Mouse (Mus musculus) hindbrain, embryonic 13.5 days (tissue): ENCODE results near the gene Dab2ip. TPM values are rescaled to one million over a fixed set of nuclear protein-coding genes. Genes with fewer than 3 reads are reported as not detected.
A peak's percentile ranks its signal among the peaks of the same experiment; 100 is the strongest.

Experiments used
- ATAC-seq: fragments of 200-750 bp; cut with Nextera tagmentation; 2 replicates; pipeline ENCODE4 v1.8.0; 2017; ENCODE audit warnings: moderate TSS enrichment; ENCODE audit not compliant: low FRiP score
- H3K27ac ChIP-seq: fragments of 300-500 bp; sonication (generic); 2 replicates; pipeline ENCODE4 v1.5.1; 2015; ENCODE audit warnings: inconsistent platforms, mild to moderate bottlenecking, moderate library complexity
- H3K27me3 ChIP-seq: fragments of 300-500 bp; sonication (generic); 2 replicates; pipeline ENCODE4 v1.6.1; 2015; ENCODE audit warnings: mild to moderate bottlenecking, inconsistent platforms
- H3K36me3 ChIP-seq: fragments of 300-500 bp; sonication (generic); 2 replicates; pipeline ENCODE4 v1.6.1; 2015; ENCODE audit warnings: mild to moderate bottlenecking, inconsistent platforms
- H3K4me1 ChIP-seq: fragments of 300-500 bp; sonication (generic); replicated peaks from 2 replicates; pipeline ENCODE4 v1.6.1; 2015; ENCODE audit warnings: inconsistent platforms
- H3K4me2 ChIP-seq: fragments of 300-500 bp; sonication (generic); 2 replicates; pipeline ENCODE4 v1.6.1; 2015; ENCODE audit warnings: inconsistent platforms, mild to moderate bottlenecking, moderate library complexity
- H3K4me3 ChIP-seq: fragments of 300-500 bp; sonication (generic); 2 replicates; pipeline ENCODE4 v1.5.1; 2015; ENCODE audit warnings: mild to moderate bottlenecking, inconsistent platforms
- H3K9ac ChIP-seq: fragments of 300-500 bp; sonication (generic); 2 replicates; pipeline ENCODE4 v1.6.1; 2015; ENCODE audit warnings: mild to moderate bottlenecking, inconsistent platforms
- H3K9me3 ChIP-seq: fragments of 300-500 bp; sonication (generic); 2 replicates; pipeline ENCODE4 v1.6.1; 2016; ENCODE audit warnings: inconsistent platforms
- WGBS: fragments of 180-500 bp; shearing (Covaris S2); methylation state at CpG from one replicate; pipeline ENCODE4 v1.1.7; 2015; 5-methylcytosine and 5-hydroxymethylcytosine counted together
- polyA plus RNA-seq: library from polyadenylated mRNA; unstranded; fragments of >200 nt; fragmentation: Nextera tagmentation; extraction: Ambion mirVana; gene quantifications from 2 replicates; pipeline ENCODE4 v1.2.1, GENCODE M21; 2015

Gene Dab2ip
- polyA plus RNA-seq, 1 experiment from 2014 or later, result 38.8 TPM

DNA sequence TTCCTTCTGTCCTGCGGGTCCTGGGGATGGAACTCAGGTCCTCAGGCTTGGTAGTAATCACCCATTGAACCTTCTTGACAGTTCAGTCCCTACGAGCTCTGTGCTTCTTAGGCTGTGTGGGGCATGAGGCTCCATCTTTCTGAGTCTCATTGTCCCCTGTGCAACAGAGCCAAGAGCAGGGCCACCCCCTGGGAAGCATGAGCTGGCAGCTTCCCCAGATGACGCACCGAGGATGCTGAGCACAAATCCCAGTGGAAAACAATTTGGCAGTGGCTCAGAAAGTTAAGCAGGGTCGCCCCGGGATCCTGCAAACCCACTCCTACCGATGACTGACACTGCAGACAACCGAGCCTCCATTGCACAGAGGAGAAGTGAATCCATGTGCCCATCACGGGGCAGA, 24.4 kb upstream of the Dab2ip start:
- peaks cover 4% of the 10 kb centered on the region; the same call in 1 of the 2 replicates for H3K4me1 ChIP-seq
- WGBS, result 51% methylated on average over 9 of the region's 9 CpGs
- ATAC-seq, result no peak
- no peaks in the 10 kb centered on the region for H3K36me3 ChIP-seq
- no peak overlapping the region for H3K4me3 ChIP-seq
- H3K9me3 ChIP-seq, result no peaks in the 10 kb centered on the region
- H3K27me3 ChIP-seq, result no peaks in the 10 kb centered on the region; the same call in 1 of the 2 replicates
- no peak overlapping the region for H3K4me2 ChIP-seq
- H3K9ac ChIP-seq, result no peak overlapping the region
- no peak overlapping the region for H3K27ac ChIP-seq

DNA sequence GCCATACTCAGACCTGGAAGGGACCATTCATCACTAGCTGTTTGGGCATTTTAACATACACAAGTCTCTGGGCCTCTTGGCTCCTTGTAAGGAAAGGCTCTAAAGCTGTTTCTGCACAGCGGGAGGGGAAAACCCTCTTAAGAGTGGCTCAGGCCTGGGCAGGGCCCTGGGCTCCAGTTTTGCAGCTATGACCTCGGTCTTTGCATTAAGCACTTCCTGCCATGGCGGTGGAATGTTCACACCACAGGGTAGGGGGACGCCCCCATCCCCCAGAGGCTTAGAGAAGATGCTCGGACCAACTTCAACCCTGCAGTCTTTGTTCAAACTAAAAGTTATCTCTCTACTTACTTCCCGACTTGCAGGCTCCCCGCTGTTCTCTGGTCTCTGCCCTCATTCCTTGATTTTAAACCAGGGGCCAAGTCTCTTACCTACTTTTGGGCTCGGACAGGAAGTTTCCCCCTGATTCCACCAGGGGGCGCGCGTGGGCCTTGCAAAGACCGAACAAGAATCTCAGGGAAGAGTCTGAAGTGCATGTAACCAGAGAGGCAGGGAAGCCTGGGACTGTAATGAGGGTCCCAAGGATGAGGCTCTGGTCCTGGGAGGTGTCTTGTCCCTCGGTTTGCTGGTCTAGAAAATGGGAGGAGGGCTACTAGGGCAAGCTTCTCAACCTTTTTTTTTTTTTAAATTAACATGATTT, 18.6 kb upstream of the Dab2ip start:
- WGBS, result 10% methylated on average over 13 of the region's 13 CpGs
- Histone ChIP-seq H3K27me3 (no peaks in the 10 kb centered on the region; the same call in 1 of the 2 replicates), H3K9me3 (no peaks in the 10 kb centered on the region), H3K4me2 (no peak overlapping the region), H3K4me1 (no peaks in the 10 kb centered on the region; the same call in 1 of the 2 replicates), H3K4me3 (no peak overlapping the region), H3K36me3 (no peaks in the 10 kb centered on the region), H3K27ac (no peak overlapping the region), H3K9ac (no peak overlapping the region)
- ATAC-seq, result peak; percentile 69; the same call in 1 of the 2 replicates

DNA sequence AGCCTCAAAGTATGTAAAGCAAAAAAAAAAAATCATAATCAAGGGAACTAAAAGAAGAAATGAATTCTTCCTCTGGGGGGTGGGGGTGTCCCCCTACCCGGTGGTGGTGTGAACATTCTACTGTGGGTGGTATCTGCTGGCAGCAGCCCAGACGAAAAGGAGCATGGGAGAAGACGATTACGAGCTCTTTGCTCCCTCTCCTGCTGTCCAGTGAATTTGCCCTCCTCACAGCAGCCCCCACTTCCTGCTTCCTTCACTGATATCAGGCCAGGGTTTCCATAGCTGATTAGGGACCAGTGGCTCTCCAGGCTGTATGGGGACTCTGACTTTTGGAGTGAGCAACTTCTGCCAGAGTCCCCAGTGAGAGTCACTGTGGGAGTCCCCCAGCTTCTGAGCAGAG, 17.3 kb upstream of the Dab2ip start:
- no peaks in the 10 kb centered on the region for H3K9me3 ChIP-seq
- no peak for ATAC-seq
- no peaks in the 10 kb centered on the region; the same call in 1 of the 2 replicates for H3K27me3 ChIP-seq
- peaks cover 7% of the 10 kb centered on the region for H3K4me1 ChIP-seq
- H3K4me3 ChIP-seq, result no peak overlapping the region
- H3K36me3 ChIP-seq, result no peaks in the 10 kb centered on the region
- no peak overlapping the region for H3K4me2 ChIP-seq
- 36% methylated on average over 4 of the region's 4 CpGs for WGBS
- no peak overlapping the region for H3K9ac ChIP-seq
- H3K27ac ChIP-seq, result no peak overlapping the region

DNA sequence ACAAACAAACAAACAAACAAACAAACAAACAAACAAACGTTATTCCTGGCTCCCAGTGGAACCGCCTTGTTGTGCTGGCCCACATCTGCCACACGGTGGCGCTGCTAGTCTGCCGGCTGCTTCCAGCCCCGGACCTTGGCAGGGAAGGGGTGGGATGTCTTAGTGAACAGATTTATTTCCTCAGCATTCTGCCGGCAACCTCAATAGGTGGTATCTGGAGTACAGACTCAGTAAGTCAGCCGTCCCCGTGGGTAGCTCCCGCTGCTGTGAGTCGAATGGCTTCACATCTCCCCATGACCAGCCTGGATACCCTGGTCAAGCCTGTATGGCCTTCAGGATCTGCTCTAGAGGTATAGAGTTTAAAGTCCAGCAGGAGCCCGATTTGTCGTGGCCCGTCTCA, 13.3 kb upstream of the Dab2ip start:
- ATAC-seq, result peak; percentile 85
- Histone ChIP-seq H3K9me3 (no peaks in the 10 kb centered on the region), H3K36me3 (no peaks in the 10 kb centered on the region), H3K4me2 (peak overlapping the region; percentile 54), H3K9ac (peak overlapping the region; percentile 13; the same call in 1 of the 2 replicates), H3K27ac (peak overlapping the region; percentile 52; the same call in 1 of the 2 replicates), H3K4me1 (peaks cover 7% of the 10 kb centered on the region), H3K27me3 (no peaks in the 10 kb centered on the region), H3K4me3 (peak overlapping the region; percentile 19)
- 10% methylated on average over 14 of the region's 14 CpGs for WGBS

DNA sequence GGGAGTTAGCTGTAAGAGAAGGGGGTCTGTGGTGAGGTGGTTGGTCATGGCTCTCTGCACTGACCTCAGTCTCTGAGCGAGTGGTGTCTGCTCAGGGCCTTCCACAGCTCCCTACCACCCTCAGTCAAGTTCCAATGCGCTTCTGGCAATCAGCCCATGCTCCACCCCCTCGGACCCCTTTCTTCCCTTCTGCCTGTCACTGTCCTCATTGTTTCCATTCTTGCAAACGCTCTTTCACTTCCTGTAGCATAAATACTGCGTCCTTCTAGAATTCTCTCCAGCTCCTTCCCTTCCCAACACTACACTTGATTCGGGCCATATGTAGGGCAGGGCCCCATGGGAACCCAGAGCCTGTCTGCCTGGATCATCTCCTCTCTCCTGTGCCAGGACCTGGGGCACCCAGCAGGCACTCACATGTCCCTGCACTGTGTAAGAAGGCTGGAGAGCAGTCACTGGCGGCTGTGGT, 12.9 kb upstream of the Dab2ip start:
- Histone ChIP-seq H3K36me3 (no peaks in the 10 kb centered on the region), H3K4me1 (peaks cover 7% of the 10 kb centered on the region), H3K9ac (peak overlapping the region; percentile 13; the same call in 1 of the 2 replicates), H3K27me3 (no peaks in the 10 kb centered on the region), H3K27ac (peak overlapping the region; percentile 52; the same call in 1 of the 2 replicates), H3K4me2 (peak overlapping the region; percentile 54), H3K9me3 (no peaks in the 10 kb centered on the region), H3K4me3 (peak overlapping the region; percentile 19)
- 30% methylated on average over 7 of the region's 7 CpGs for WGBS
- peak; percentile 78 for ATAC-seq

DNA sequence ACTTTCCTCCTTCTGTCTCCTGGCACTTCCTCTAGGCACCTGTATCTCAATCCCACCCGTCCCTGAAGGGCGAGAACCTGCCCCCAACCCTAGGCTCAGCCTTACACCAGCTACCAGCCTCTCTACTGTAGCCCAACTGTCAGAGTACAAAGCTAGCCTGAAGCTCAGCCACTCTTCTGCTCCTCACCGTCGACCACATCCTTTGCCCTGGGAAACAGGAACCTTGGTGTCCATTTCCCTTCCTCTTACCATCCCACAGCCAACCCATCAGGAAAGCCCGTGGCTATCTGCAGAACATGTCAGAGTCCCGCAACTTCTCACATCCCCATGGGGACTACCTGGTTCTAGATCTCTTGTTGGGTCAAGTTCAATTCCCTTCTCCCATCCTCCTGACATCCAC, 11.6 kb upstream of the Dab2ip start:
- no peak overlapping the region for H3K4me2 ChIP-seq
- H3K27me3 ChIP-seq, result no peaks in the 10 kb centered on the region
- no peaks in the 10 kb centered on the region for H3K9me3 ChIP-seq
- no peak overlapping the region for H3K4me3 ChIP-seq
- no peak for ATAC-seq
- no peak overlapping the region for H3K27ac ChIP-seq
- 92% methylated on average over 6 of the region's 6 CpGs for WGBS
- H3K4me1 ChIP-seq, result peaks cover 7% of the 10 kb centered on the region
- H3K9ac ChIP-seq, result no peak overlapping the region
- H3K36me3 ChIP-seq, result no peaks in the 10 kb centered on the region

DNA sequence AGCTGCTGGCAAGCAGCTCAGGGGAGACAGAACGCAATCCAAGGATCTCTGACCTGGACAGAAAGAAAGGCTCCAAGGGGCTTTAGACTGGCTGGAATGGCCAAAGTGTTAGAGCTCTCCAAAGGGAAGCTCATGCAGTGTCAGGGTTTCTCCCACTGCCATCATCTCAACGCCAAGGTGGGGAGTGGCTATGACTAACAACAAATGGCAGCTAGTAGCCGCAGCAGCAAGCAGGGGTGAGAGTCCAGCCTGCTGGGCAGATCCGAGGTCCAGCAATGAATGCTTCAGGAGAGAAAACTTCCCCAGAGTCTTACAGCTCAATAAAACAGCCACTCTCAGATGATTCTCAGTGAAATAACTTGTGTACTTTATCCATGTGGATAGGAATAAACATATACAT, 8.9 kb upstream of the Dab2ip start:
- ATAC-seq, result no peak
- H3K4me2 ChIP-seq, result no peak overlapping the region
- H3K9me3 ChIP-seq, result no peaks in the 10 kb centered on the region
- H3K27me3 ChIP-seq, result no peaks in the 10 kb centered on the region
- 64% methylated on average over 4 of the region's 4 CpGs for WGBS
- no peaks in the 10 kb centered on the region for H3K36me3 ChIP-seq
- H3K4me1 ChIP-seq, result peaks cover 7% of the 10 kb centered on the region
- no peak overlapping the region for H3K4me3 ChIP-seq
- H3K27ac ChIP-seq, result no peak overlapping the region
- no peak overlapping the region for H3K9ac ChIP-seq

DNA sequence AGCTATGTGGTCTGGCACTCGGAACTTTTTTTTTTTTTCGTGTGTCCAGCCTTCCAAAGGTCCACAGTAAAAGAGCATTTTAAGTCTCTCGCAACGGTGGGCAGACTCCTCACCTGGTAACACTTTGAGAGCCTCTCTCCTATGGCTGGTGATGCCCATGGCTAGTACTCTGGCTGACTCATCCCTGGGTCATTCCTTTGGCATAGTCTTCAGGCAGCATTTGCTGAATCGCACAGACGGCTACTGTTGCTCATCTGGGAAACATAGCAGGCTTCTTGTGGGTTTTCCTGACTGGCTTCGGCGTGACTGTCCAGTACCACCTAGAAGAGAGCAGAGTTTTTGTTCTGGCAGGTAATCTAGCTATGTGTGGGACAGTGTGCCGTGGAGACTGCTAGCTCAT, 8.0 kb upstream of the Dab2ip start:
- WGBS, result 92% methylated on average over 9 of the region's 9 CpGs
- no peak overlapping the region for H3K9ac ChIP-seq
- no peaks in the 10 kb centered on the region for H3K36me3 ChIP-seq
- H3K4me1 ChIP-seq, result peaks cover 3% of the 10 kb centered on the region
- no peak for ATAC-seq
- H3K4me2 ChIP-seq, result no peak overlapping the region
- H3K27me3 ChIP-seq, result no peaks in the 10 kb centered on the region
- no peak overlapping the region for H3K4me3 ChIP-seq
- no peak overlapping the region for H3K27ac ChIP-seq
- H3K9me3 ChIP-seq, result no peaks in the 10 kb centered on the region

DNA sequence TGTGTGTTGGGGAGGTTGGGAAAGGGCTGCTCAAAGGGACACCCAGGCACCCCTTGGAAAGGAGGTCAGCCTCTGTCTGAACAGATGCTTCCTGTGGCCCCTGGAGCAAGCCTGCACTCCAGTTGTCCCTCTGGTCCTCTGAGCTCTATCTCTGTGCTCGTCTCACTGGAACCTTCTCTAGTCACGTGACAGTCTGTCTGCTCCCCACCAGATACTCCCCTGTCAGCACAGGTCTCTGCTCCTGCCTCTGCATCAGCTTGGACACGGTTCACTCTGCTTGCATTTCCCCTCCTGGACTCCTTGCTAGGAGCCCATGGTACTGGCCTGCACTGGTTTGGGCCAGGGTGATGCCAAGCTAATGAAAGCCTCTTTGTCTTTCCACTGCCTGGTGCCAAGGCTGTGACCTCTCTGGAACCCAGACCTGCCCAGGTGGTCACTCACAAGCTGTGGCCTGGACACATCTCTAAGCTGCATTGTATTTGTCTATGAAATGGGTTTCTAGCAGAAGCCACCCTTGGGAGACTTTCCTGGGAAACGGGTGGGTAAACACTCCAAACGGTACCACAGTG, 1.1 kb upstream of the Dab2ip start:
- Histone ChIP-seq H3K9me3 (no peaks in the 10 kb centered on the region), H3K27ac (no peak overlapping the region), H3K4me3 (no peak overlapping the region), H3K27me3 (0 out of 2 replicates have a peak, but pooled peaks cover 8% of the 10 kb centered on the region), H3K4me2 (no peak overlapping the region), H3K36me3 (no peaks in the 10 kb centered on the region), H3K9ac (no peak overlapping the region), H3K4me1 (peaks cover 26% of the 10 kb centered on the region)
- 62% methylated on average over 5 of the region's 5 CpGs for WGBS
- ATAC-seq, result no peak

DNA sequence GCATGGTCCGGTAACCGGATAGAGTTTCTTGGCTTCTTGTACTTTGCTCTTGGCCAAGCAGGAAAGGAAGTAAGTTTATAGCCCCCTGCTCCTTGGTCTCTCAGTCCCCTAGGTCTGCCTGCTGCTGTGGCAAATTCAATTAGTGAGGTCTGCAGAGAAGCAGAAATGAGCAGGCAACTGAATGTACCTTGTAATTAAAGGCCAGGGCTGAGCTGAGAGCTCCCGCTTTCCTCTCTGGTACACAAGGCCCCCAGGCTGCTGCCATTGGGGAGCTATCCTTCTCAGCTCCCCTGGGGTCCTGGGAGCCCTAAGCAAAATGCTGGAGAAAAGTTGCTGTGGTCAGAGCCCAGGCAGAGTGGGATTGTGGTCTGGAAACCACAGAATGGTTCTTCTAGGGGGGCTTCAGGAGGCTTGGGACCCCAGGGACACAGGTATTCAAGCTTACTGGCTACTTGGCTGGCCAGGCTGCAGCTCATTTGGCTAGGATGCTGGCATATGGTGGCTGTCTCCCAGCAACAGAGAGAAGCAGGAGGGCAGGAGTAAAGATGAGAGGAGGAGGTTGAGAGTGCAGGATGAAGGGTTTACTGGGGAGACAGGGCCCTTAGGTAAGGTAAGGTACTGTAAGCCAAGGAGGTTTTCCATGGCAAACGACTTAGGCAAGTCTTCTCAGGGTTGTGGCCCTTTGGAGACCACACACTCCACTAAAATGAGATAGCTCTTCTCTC, 922 bp downstream of the Dab2ip start:
- H3K36me3 ChIP-seq, result no peaks in the 10 kb centered on the region
- H3K4me3 ChIP-seq, result no peak overlapping the region
- ATAC-seq, result peak; percentile 24; the same call in 1 of the 2 replicates
- no peaks in the 10 kb centered on the region for H3K9me3 ChIP-seq
- no peak overlapping the region for H3K4me2 ChIP-seq
- 72% methylated on average over 4 of the region's 4 CpGs for WGBS
- H3K9ac ChIP-seq, result peak overlapping the region; percentile 46; the same call in 1 of the 2 replicates
- peaks cover 26% of the 10 kb centered on the region for H3K4me1 ChIP-seq
- peak overlapping the region; percentile 45 for H3K27ac ChIP-seq
- H3K27me3 ChIP-seq, result peaks cover 11% of the 10 kb centered on the region; the same call in 1 of the 2 replicates

DNA sequence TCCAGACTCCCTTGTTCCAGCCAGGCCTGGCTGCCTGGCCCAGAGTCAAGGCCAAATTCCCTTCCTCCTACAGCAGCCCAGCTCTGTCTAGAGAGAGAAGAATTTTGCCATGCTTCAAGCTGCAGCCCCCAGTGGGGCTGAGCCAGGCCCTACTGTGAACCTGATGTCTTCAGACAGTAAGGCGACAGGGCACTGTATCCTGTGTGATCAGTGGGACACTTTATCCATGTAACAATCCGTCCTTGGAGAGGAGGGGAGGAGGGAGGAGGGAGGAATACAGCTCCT, 1.4 kb downstream of the Dab2ip start:
- Histone ChIP-seq H3K4me3 (no peak overlapping the region), H3K4me2 (no peak overlapping the region), H3K27ac (no peak overlapping the region), H3K36me3 (no peaks in the 10 kb centered on the region), H3K9ac (0 out of 2 replicates have a peak overlapping the region, but pooled peaks have one; percentile 13), H3K4me1 (peaks cover 26% of the 10 kb centered on the region), H3K9me3 (no peaks in the 10 kb centered on the region), H3K27me3 (peaks cover 11% of the 10 kb centered on the region; the same call in 1 of the 2 replicates)
- WGBS, result 61% methylated on average over 2 of the region's 2 CpGs
- ATAC-seq, result no peak; the same call in 1 of the 2 replicates

DNA sequence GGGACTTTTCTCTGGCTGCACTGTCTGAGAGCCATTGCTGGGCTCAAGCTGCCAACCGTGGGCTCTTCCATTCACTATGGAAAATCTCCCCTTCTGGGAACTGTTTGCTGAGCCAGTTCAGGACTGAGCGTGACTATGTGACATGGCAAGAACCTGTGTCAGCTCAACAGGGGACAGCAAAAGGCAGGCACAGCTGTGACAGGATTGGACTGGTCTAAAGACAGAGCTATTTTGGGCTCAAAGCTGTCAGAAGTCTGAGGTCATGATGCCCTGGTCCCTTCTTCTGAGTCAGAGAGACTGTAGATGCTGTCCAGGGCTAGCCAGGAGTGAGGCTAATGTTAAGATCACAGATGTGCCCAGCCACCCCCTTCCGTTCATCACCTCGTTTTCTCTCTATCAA, 5.7 kb downstream of the Dab2ip start:
- Histone ChIP-seq H3K9me3 (no peaks in the 10 kb centered on the region), H3K36me3 (no peaks in the 10 kb centered on the region), H3K9ac (no peak overlapping the region), H3K4me3 (no peak overlapping the region), H3K4me1 (peaks cover 11% of the 10 kb centered on the region), H3K27ac (no peak overlapping the region), H3K27me3 (peaks cover 3% of the 10 kb centered on the region; the same call in 1 of the 2 replicates), H3K4me2 (no peak overlapping the region)
- WGBS, result 82% methylated on average over 4 of the region's 4 CpGs
- no peak for ATAC-seq
